Mouse (Mus musculus): ENCODE data around the gene Tuba1a. TPM values are rescaled to one million over a fixed set of nuclear protein-coding genes. Genes with fewer than 3 reads are reported as not detected.

Tuba1a gene
- total RNA-seq (2021), result 1,000 to 10,000 TPM; 2,132 to 2,150 TPM
- long read RNA-seq, experiment 1, transcript Tuba1a-201 (4 exons, 1,803 nt), result major isoform, 5,353 of 5,392 reads
- long read RNA-seq, experiment 1, partial matches to known transcripts, result 39 of 5,392 reads
- long read RNA-seq, experiment 1, other reads (novel, unspliced or antisense), result 0 of 5,392 reads
- long read RNA-seq, experiment 2, transcript Tuba1a-201 (4 exons, 1,803 nt), result major isoform, 4,408 of 4,493 reads
- long read RNA-seq, experiment 2, partial matches to known transcripts, result 75 of 4,493 reads
- long read RNA-seq, experiment 2, other reads (novel, unspliced or antisense), result 10 of 4,493 reads

- intact Hi-C loops (cut with DNase I), result loop anchor here (1.0 to 2.0 kb wide), 2 partner anchors 17 to 40 kb away; no protein-coding TSS in a partner anchor
- peak; percentile 97 to 98 for DNase-seq (ENCODE audit: low spot score in 2 of 2)
These were observed at the start of gene Tuba1a, which contains the start of gene Gm49450 for GRCm38 (mm10) chr15:98953401-98954356. Gene Tuba1a (minus strand): TSS chr15:98953703. Gene Gm49450 (minus strand): TSS chr15:98953551.

- DNase-seq (ENCODE audit: low spot score in 2 of 2), result no peak
- intact Hi-C loops (cut with DNase I), result no loop called here
These were observed 48.0 kb upstream of the Tuba1a start for GRCm38 (mm10) chr15:99001451-99001931.

GRCm38 (mm10) chr15:99000535-99001283, 47.2 kb upstream of the Tuba1a start:
- intact Hi-C loops (cut with DNase I), result no loop called here
- peak; percentile 74 to 83 for DNase-seq (ENCODE audit: low spot score in 2 of 2)

- intact Hi-C loops (cut with DNase I), result no loop called here
- DNase-seq (ENCODE audit: low spot score in 2 of 2), result no peak
These were observed 45.3 kb upstream of the Tuba1a start for GRCm38 (mm10) chr15:98998775-98999157.

- intact Hi-C loops (cut with DNase I), result no loop called here
- no peak for DNase-seq (ENCODE audit: low spot score in 2 of 2)
These were observed 44.7 kb upstream of the Tuba1a start for GRCm38 (mm10) chr15:98997938-98998774.

GRCm38 (mm10) chr15:98996840-98997239, 43.3 kb upstream of the Tuba1a start:
- no peak for DNase-seq (ENCODE audit: low spot score in 2 of 2)
- intact Hi-C loops (cut with DNase I), result no loop called here

- intact Hi-C loops (cut with DNase I), result no loop called here
- no peak for DNase-seq (ENCODE audit: low spot score in 2 of 2)
These were observed 41.5 kb upstream of the Tuba1a start for GRCm38 (mm10) chr15:98994957-98995520.

- intact Hi-C loops (cut with DNase I), result loop anchor here (1.0 to 2.0 kb wide), 3 partner anchors 41 to 102 kb away; partner anchors contain the start of genes Gm49450, Tuba1a and Tuba1b
These were observed 40.4 kb upstream of the Tuba1a start for GRCm38 (mm10) chr15:98993865-98994264.

GRCm38 (mm10) chr15:98993093-98993793, 39.7 kb upstream of the Tuba1a start:
- peak; percentile 90 to 96 for DNase-seq (ENCODE audit: low spot score in 2 of 2)
- intact Hi-C loops (cut with DNase I), result loop anchor here (1.0 to 2.0 kb wide), 3 partner anchors 40 to 101 kb away; partner anchors contain the start of genes Gm49450, Tuba1a and Tuba1b

More at GRCm38 (mm10) chr15:98993865-98994264, 40.4 kb upstream of the Tuba1a start:
- DNase-seq (ENCODE audit: low spot score in 2 of 2), result peak; percentile 89

GRCm38 (mm10) chr15:98992086-98992912, 38.8 kb upstream of the Tuba1a start:
- intact Hi-C loops (cut with DNase I), result loop anchor here (2.0 kb wide), 1 partner anchor 57 kb away; the partner anchor contains the start of gene Tuba1b
- DNase-seq (ENCODE audit: low spot score in 2 of 2), result peak; percentile 82 to 93

- no peak for DNase-seq (ENCODE audit: low spot score in 2 of 2)
- intact Hi-C loops (cut with DNase I), result loop anchor here (2.0 kb wide), 1 partner anchor 57 kb away; the partner anchor contains the start of gene Tuba1b
These were observed 38.1 kb upstream of the Tuba1a start for GRCm38 (mm10) chr15:98991540-98992050.

GRCm38 (mm10) chr15:98990669-98991539, 37.4 kb upstream of the Tuba1a start:
- no peak for DNase-seq (ENCODE audit: low spot score in 2 of 2)
- intact Hi-C loops (cut with DNase I), result no loop called here

- intact Hi-C loops (cut with DNase I), result no loop called here
- no peak for DNase-seq (ENCODE audit: low spot score in 2 of 2)
These were observed 36.4 kb upstream of the Tuba1a start for GRCm38 (mm10) chr15:98989701-98990430.

- intact Hi-C loops (cut with DNase I), result no loop called here
- no peak for DNase-seq (ENCODE audit: low spot score in 2 of 2)
These were observed 35.3 kb upstream of the Tuba1a start for GRCm38 (mm10) chr15:98988787-98989186.

Measured in left cerebral cortex, postnatal 14 days (tissue).